Mouse (Mus musculus): ENCODE measurements at regions not wholly inside any gene's neighbourhood (a gene's known extent, or its start where the extent isn't known, plus 50 kb on each side); places are given as distances from the start of the nearest gene placed in this dataset.

DNA sequence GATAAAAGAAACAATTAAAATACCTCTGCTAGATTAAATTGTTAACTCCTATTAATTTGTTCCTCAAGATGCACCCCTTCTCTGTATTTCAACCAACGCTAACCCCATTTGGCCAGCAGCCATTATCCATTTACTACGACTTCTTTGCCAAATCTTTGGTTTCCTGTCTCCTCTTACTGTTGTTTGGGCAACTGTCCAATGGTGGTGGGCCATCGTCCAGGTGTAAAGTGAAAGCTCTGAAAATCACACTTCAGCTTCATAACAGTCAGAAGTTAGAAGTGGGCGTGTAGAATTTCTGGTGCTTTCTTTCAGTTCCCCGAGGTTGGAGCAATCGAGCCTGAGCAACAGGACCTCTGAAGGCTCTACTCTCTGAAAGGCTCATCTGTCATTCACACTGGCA, 66.8 kb upstream of the Zbtb20 start:
- no peak for DNase-seq (ENCODE audit: extremely low spot score in 1 of 2, low spot score in 1 of 2)

DNA sequence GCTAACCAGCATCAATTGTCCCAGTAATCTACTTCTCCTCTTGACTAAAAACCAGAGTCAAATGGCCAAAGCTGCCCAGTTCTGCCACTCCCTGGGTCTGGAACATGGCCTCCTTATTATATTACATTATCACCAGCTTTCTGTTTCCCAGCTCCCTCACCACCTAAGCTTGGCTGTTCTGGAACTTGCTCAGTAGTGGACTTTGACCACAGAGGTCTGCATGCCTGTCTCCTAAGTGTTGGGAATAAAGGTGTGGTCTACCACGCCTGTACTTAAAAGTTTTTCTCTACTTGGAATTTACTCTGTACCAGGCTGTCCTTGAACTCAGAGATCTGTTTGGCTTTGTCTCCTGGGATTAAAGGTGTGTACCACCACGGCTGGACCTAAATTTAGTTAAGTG, 68.1 kb upstream of the Zbtb20 start:
- DNase-seq (ENCODE audit: extremely low spot score in 1 of 2, low spot score in 1 of 2) = no peak

DNA sequence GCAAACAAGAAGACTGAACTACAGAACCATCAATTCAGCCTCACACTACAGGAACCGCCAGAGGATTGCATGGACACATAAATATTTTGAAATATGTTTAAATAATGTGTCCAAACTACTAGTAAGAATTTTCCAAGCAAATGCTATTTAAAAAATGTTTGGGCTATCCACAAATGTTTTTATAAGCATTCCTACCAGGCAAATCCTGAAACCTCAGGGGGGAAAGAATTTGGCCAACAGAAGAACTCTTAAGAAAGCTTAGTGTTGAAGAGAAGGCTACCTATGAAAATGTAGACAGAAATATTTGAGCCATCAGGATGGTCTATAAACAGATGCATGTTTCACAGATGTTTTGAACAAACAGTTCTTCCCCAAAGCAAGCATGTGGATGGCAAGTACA, 72.1 kb upstream of the Zbtb20 start:
- no peak for DNase-seq (ENCODE audit: extremely low spot score in 1 of 2, low spot score in 1 of 2)

DNA sequence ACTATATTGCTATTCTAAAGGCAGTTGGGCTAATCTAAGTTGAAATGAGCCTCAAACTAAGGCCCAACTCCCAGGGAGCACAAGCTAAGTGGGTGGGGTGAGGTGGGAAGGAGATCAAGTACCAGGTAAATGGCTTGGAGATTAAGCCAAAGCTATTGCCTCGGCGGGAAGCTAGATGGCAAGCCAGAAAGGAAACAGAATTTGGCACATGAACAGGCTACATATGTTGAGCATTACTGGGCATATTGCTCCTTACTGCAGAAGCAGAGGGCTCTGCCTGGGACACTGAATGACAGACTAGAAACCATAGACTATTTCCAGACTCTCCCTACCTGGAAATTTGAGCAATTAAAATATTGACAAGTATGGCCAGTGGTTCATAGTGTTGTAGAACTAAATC, 83.1 kb upstream of the Zbtb20 start:
- no peak for DNase-seq (ENCODE audit: extremely low spot score in 1 of 2, low spot score in 1 of 2)

GRCm38 (mm10) chr16:42784712-42785111, 91.0 kb upstream of the Zbtb20 start:
- no peak for DNase-seq (ENCODE audit: extremely low spot score in 1 of 2, low spot score in 1 of 2)

- no peak for DNase-seq (ENCODE audit: extremely low spot score in 1 of 2, low spot score in 1 of 2)
Measured at GRCm38 (mm10) chr16:42784031-42784430, 91.7 kb upstream of the Zbtb20 start.

DNA sequence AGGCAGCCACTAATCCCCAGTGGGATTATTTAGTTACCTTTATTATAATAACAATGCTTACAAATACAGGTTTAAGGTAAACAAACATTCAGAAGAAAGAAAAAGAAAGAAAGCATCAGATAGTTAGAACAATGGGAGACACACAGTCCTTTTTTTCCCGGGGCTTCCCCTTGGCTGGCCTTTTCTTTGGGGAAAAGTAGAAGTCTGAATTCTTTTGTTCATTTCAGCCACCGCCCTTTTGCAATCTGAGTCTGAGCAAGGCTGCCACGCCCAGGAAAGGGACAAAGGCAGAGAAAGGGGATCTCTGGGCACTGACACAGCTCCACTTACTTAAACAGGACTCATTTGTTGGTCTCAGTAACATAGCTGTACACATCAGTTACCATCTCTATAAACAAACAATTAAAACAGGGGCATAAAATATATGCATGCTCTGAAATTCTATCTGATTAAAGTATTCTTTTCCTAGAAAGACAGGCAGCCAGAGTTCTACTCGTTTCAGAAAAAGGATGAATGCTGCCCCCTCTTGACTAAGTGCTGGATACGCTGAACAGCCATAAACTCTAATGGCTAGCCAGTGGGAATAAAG, 93.5 kb upstream of the Zbtb20 start:
- DNase-seq (ENCODE audit: extremely low spot score in 1 of 2, low spot score in 1 of 2) = peak in 1 of 2 experiments; percentile 20

DNA sequence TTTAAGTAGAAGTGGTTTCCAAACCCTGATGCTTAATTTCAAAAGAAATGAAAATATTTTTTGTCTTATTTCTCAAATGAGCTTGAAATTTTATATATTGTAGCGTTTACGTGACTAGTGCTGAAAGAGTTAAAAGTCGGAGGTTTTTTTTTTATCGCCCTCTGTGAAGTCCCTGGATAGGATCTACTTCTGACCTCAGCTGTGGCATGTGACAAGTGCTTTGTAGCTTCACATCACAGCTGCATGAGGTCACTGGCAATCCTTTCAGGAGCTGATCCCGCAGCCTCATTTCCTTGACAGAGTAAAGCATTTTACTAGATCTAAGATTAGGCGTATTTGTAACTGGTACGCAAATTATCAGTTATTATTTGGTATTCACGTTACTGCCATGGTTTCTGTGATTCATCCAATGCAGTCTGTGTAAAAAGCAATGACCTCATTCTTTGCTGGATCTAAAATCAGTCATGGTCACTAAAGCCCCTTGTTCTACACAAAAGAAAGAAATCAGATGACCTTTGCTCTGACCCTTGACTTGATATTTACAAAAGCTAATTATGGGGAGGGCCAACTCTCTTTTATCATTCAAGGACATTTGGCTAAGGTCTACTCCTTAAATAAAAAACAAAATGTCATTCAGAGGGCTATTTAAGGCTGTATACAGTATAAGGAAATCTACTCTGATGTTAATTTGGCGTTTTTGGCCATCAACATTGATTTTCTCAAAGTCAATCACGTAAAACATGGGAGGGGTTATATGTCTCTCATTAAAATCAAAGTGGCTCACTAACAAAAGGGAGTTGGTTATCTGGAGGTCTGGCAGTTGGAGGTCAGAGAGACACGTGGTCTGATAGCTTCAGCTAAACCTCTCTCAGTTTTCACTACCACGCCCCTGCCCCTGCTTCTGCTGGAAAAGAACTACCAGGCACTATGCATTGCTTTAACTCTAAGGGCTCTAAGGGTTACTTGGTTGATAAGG, 94.3 kb upstream of the Zbtb20 start:
- DNase-seq (ENCODE audit: extremely low spot score in 1 of 2, low spot score in 1 of 2) = no peak

DNA sequence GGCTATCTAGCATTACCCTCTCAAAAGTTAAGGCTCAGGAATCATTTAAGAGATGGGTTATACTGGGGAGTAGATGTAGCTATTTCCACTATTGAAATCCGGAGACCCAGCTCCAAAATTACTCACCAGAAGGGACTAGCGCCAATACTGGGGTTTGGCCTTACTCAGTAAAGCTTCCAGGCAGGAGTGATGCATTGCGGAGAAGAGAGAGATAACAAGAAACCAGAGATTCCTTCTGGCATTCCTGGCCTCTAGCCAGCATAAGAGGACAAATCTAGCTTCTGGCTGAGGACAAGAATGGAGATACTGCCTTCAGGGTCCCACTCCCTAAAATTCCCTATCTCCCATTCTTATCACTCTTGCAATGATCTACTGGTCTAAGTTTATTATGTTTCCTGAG, 95.7 kb upstream of the Zbtb20 start:
- DNase-seq (ENCODE audit: extremely low spot score in 1 of 2, low spot score in 1 of 2) = no peak

DNA sequence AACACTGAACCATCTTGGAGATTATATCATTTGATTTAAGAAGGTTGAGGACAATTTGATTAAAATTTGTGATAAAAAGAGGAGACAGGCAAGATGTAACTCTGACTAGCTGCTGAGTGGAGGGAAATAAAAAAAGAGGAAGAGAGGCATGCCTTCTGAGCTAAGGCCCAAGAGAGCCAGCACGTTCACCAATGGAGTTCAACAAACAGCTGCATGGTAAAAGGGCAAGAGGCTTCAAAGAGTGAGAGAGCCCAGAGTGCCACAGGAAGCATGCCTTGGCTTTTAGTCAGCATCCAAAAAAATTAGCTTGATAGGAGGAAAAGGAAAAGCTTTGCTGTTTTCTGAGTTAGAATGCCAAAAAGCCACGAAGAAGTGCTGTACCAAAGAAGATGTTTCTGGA, 103.0 kb upstream of the Zbtb20 start:
- DNase-seq (ENCODE audit: extremely low spot score in 1 of 2, low spot score in 1 of 2) = no peak

DNA sequence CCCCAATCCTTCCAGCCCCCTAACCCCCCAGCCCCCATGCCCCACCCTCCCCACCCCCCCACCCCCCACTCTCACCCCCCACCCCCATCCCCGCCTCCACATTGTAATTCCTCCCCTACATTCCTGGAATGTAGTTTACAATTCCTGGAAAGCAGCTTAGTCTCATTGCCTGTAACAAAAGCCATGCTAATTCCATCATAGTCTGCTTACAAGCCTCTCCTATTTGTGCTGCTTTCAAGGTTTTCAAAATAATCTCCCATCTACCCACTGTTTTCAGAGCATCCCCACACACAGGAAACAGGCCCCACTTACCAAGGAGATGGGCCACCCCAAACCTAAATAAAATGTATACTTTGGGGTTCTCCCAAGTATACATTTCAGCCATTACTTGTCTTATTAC, 105.5 kb upstream of the Zbtb20 start:
- no peak for DNase-seq (ENCODE audit: extremely low spot score in 1 of 2, low spot score in 1 of 2)

GRCm38 (mm10) chr16:42748681-42749080, 127.0 kb upstream of the Zbtb20 start:
- DNase-seq (ENCODE audit: extremely low spot score in 1 of 2, low spot score in 1 of 2) = no peak

DNA sequence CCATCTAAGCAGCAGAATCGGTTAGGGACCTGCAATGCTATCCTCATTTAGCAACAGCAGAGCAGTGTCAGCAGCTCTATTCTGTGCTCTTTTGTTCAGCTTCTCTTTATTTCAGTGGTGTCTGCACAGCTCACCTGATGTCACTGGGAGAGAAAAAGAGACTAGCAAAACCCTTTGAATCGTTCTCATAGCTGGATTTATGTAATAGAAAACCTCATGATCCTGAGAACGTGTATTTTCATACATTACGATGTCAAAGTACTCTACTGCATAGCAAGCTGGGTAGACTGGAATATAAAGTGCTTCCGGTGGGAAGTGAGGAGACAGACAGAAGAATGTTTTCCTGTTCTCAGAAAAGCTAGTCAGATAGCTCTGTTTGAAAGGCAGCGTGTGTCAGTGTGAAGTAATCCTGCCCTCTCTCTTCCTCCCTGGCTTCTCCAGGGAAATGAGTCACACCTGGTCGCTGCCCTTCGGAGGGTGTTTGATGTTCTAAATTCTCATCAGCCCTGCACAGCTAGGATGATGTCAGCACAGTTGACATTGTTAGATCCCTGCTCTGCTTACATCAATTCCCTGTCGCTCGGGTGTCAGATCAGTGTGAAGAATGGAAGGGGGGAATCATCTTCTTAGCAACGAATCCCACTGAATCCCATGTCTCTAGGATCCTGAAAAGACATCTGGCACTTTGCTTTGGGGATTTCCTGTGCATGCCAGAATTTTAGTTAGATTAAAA, 129.6 kb upstream of the Zbtb20 start:
- DNase-seq (ENCODE audit: extremely low spot score in 1 of 2, low spot score in 1 of 2) = peak in 1 of 2 experiments; percentile 5

GRCm38 (mm10) chr16:42743538-42743937, 132.1 kb upstream of the Zbtb20 start:
- DNase-seq (ENCODE audit: extremely low spot score in 1 of 2, low spot score in 1 of 2) = no peak

DNA sequence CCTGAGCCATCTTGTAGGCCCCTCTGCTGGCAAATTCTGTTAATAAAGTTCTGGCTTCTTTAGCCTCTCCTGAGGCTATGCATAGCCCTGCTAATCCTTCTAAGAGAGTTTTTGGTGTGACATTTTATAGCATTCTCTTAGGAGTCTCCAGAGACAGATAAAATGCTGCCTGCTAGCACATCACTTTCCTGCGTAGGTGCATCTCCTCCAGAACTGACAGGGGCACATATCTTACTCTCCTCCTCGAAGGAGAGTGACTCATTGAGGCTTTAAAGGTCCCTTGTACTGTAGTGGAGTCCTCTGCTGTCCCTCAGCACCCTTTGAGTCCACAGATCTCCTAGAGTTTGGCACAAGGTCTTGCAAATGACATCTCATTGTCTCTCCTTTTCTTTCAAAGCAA, 132.6 kb upstream of the Zbtb20 start:
- no peak for DNase-seq (ENCODE audit: extremely low spot score in 1 of 2, low spot score in 1 of 2)

DNA sequence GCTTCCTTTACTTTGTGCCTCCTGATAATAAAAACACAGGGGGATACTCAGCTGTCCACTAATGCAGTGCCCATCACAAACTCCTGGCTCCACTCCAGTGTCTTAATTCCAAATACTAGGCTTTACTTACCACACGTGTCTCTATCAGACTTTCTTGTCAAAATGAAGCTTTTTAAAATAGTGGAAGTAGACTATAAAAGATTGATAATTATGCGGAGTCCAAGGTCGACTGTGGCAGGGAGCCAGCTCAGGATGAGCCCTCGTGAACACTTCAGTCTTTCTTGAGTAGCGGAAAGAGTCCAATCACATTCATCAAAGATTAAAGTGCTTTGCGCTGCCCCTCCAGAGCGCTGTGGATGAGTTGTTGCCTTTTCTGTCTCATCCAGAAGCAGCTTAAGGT, 147.9 kb upstream of the Zbtb20 start:
- DNase-seq (ENCODE audit: extremely low spot score in 1 of 2, low spot score in 1 of 2) = no peak

DNA sequence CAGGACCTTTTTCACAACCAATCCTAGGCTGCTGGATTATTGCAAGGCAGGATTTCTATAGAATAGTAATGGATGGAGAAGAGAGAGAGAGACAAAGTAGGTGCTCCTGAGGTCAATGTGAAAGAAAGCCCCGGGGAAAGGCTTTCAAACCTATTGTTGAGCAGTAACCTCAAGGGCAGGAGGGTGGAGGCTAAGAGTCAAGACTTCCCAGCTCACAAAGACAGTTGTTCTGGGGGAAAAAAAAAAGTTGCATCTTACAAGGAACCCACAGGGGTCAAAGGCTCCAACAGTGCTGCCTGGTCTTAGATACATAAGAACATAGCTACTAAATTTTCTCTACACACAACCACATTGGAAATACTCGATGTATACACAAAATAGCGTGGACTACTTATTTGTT, 155.8 kb upstream of the Zbtb20 start:
- DNase-seq (ENCODE audit: extremely low spot score in 1 of 2, low spot score in 1 of 2) = no peak

GRCm38 (mm10) chr16:42718452-42718851, 157.2 kb upstream of the Zbtb20 start:
- no peak for DNase-seq (ENCODE audit: extremely low spot score in 1 of 2, low spot score in 1 of 2)

DNA sequence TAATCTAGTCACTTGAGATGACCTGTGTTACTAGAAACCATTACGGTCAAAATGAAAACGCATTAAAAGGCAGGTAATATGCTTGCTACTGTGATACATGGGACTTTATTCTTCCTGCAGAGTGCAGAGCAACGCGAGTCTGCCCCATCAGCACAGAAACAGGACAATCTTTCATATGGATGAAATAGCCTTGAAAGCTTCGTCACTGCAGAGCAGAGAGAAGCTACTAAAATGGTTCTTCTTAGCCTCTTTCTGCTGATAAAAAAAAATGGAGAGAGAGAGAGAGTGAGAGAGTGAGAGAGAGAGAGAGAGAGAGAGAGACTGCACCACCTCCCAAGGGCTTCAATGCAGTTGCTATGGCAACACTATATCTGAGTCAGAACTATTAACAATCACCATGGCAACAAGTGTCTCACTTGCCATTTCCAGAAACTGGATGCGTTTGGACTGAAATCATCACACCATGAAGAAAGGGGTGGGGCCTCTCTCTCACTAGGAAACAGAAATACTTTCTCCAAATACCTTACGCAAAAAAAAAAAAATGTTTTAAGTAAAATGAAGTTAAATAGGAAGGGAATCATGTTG, 157.8 kb upstream of the Zbtb20 start:
- DNase-seq (ENCODE audit: extremely low spot score in 1 of 2, low spot score in 1 of 2) = no peak

DNA sequence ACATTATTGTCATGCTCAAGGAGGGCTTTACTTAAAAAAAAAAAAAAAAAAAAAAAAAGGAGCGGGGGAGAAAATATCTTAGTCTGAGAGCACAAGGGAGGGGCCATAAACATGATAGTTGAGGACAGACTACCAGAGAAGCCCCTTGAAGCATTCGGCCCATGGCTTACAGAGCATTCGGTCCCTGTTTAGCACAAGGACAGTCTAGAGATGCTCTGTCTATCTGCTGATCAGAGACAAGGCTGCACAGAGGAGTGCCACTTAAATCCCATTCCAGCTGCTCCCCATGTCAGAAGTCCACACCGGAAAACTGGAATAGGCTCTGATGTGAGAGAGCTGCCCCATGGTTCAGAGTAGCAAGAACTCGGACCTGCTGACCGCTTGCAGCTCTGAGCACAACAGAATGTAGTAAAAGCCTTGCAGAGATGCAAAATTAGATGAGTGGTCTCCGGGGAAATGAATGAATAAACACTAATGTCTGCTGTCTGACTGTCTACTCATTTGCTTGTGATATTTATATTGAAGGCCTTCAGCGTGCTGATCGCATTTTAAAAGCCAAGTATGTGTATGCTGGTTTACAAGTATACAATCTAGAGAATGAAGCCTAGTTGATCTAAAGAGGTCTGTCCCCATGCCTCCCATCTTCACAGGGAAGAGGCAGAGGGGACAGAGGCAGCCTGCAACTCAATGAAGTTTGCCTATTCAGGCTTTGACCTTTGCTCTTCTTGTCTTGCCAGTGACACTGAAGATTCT, 158.4 kb upstream of the Zbtb20 start:
- no peak for DNase-seq (ENCODE audit: extremely low spot score in 1 of 2, low spot score in 1 of 2)

Data from layer of hippocampus, postnatal 25 days (tissue).